Mouse (Mus musculus): Measurements from ENCODE around the gene Manbal.

DNA sequence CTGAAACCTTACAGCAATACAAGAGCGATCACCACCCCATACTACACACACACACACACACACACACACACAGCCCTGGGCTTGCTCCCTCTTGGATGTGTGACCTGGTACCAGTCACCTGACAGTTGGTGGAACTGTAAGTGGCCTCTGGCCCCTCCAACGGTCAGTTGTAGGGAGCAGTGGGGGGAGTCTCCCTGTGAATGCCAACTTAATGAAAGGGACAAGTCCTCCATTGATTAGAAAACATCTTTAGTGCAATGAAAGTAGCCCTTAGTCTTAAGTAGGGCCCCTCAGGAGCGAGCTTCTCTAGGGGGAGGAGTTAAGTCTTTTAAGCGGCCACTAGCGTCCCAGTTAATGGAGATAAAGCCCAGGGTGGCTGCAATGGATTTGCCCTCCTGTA lies 39.3 kb upstream of the Manbal start:
- TF ChIP-seq CTCF (IDR thresholded peaks at IDR 0.05; ENCODE audit: borderline replicate concordance, insufficient read depth, low read length) = no peak
- no peak for TF ChIP-seq POLR2A (IDR thresholded peaks at IDR 0.05; ENCODE audit: low read depth, low read length)
